Comparison of ENCODE assay signal across 16 mouse cellular contexts in genomic region chr5:118628211-118628610, GRCm38 (mm10).
"Had no signal": no experiment of that assay in that cellular context is flagged by ENCODE, and none has a peak within 500 bp of the region (broad histone marks: within the 10 kb centered on the region; RNA-seq: fewer than 3 reads in every experiment).

No protein-coding gene starts in this region.

- H3K36me3 ChIP-seq: liver, embryonic 13.5 days; neural tube, embryonic 12.5 days; neural tube, embryonic 15.5 days had no signal

- DNase-seq: kidney, adult 18-20 months; kidney, postnatal 36 days; layer of hippocampus, postnatal 36 days; liver, embryonic 13.5 days; lung, adult 2 months; lung, postnatal 14 days; lung, postnatal 4 days; midbrain, embryonic 14.5 days; thymus, adult 2 months; thymus, postnatal 14 days; thymus, postnatal 4 days had no signal

- H3K9me3 ChIP-seq: liver, embryonic 13.5 days; neural tube, embryonic 12.5 days; neural tube, embryonic 15.5 days had no signal

- H3K27me3 ChIP-seq: liver, embryonic 13.5 days; neural tube, embryonic 12.5 days; neural tube, embryonic 15.5 days had no signal

- H3K4me2 ChIP-seq: liver, embryonic 13.5 days; midbrain, embryonic 11.5 days; neural tube, embryonic 12.5 days; neural tube, embryonic 15.5 days had no signal

- H3K27ac ChIP-seq: kidney, postnatal 0 days; left cerebral cortex, adult 2 months; liver, embryonic 13.5 days; neural tube, embryonic 12.5 days; neural tube, embryonic 15.5 days had no signal

- H3K4me3 ChIP-seq: left cerebral cortex, adult 2 months; liver, embryonic 13.5 days; neural tube, embryonic 12.5 days; neural tube, embryonic 15.5 days had no signal

- H3K9ac ChIP-seq: liver, embryonic 13.5 days; neural tube, embryonic 12.5 days; neural tube, embryonic 15.5 days had no signal
